Mouse (Mus musculus) inflammation-experienced regulatory T-cells, adult 16 weeks (primary cell): Measurements from ENCODE around the gene Ssty2. TPM values are rescaled to one million over a fixed set of nuclear protein-coding genes. Genes with fewer than 3 reads are reported as not detected.

Experiments used
- polyA plus RNA-seq: library from polyadenylated mRNA; unstranded; fragments of 100-300 nt; shearing (Covaris generic); gene quantifications from one replicate; pipeline ENCODE4 v1.2.1, GENCODE M21; 2017

Ssty2 gene
- polyA plus RNA-seq: not detected

DNA sequence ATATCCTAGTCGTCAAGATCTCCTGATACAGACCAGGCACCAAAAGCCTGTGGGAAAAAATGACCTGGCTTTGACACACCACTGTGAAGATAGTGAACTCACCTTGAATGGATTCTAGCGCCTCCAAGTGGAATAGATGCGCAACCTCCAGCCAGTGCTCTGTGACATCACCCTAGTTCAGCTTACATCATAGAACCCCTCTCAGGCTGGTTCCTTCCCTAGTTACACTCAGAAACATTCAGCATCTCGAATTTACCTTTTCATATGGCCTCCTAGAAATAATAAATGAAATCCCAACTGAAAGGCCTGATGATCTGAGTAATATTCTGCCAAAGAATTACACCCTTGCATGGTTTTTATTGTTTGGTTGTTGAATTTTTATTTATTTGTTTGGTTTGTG is at the start of gene Ssty2:
TSS of gene Ssty2 (minus strand) at position 101 of the 400 bp plus-strand sequence.

